Mouse (Mus musculus) heart, embryonic 12.5 days (tissue): ENCODE measurements around the gene Apol9b. TPM values are rescaled to one million over a fixed set of nuclear protein-coding genes. Genes with fewer than 3 reads are reported as not detected.

Experiments
- ATAC-seq: fragments of 200-750 bp; cut with Nextera tagmentation; 2 replicates; pipeline ENCODE4 v1.8.0; 2017; ENCODE audit warnings: moderate TSS enrichment, moderate library complexity; ENCODE audit not compliant: insufficient number of reproducible peaks, low FRiP score
- H3K27ac ChIP-seq: fragments of 300-500 bp; sonication (generic); 2 replicates; pipeline ENCODE4 v1.5.1; 2016; ENCODE audit warnings: mild to moderate bottlenecking, moderate library complexity; ENCODE audit not compliant: poor library complexity, severe bottlenecking
- H3K27me3 ChIP-seq: fragments of 300-500 bp; sonication (generic); replicated peaks from 2 replicates; pipeline ENCODE4 v1.6.1; 2016; ENCODE audit warnings: mild to moderate bottlenecking, moderate library complexity
- H3K36me3 ChIP-seq: fragments of 300-500 bp; sonication (generic); 2 replicates; pipeline ENCODE4 v1.6.1; 2016; ENCODE audit warnings: mild to moderate bottlenecking, moderate library complexity
- H3K4me1 ChIP-seq: fragments of 300-500 bp; sonication (generic); replicated peaks from 2 replicates; pipeline ENCODE4 v1.6.1; 2016; ENCODE audit warnings: mild to moderate bottlenecking
- H3K4me2 ChIP-seq: fragments of 300-500 bp; sonication (generic); 2 replicates; pipeline ENCODE4 v1.6.1; 2016; ENCODE audit warnings: mild to moderate bottlenecking, moderate library complexity
- H3K4me3 ChIP-seq: fragments of 300-500 bp; sonication (generic); 2 replicates; pipeline ENCODE4 v1.5.1; 2016; ENCODE audit warnings: mild to moderate bottlenecking
- H3K9ac ChIP-seq: fragments of 300-500 bp; sonication (generic); 2 replicates; pipeline ENCODE4 v1.6.1; 2016; ENCODE audit warnings: mild to moderate bottlenecking, moderate library complexity
- H3K9me3 ChIP-seq: fragments of 300-500 bp; sonication (generic); replicated peaks from 2 replicates; pipeline ENCODE4 v1.6.1; 2016; ENCODE audit warnings: mild to moderate bottlenecking, moderate library complexity
- WGBS: fragments of 180-500 bp; shearing (Covaris S2); methylation state at CpG from one replicate; pipeline ENCODE4 v1.1.7; 2016; 5-methylcytosine and 5-hydroxymethylcytosine counted together
- polyA plus RNA-seq: library from polyadenylated mRNA; unstranded; fragments of >200 nt; fragmentation: Nextera tagmentation; extraction: Ambion mirVana; gene quantifications from 2 replicates; pipeline ENCODE4 v1.2.1, GENCODE M21; 2016

Apol9b gene
- polyA plus RNA-seq, 1 experiment from 2014 or later, result 0.20 TPM

DNA sequence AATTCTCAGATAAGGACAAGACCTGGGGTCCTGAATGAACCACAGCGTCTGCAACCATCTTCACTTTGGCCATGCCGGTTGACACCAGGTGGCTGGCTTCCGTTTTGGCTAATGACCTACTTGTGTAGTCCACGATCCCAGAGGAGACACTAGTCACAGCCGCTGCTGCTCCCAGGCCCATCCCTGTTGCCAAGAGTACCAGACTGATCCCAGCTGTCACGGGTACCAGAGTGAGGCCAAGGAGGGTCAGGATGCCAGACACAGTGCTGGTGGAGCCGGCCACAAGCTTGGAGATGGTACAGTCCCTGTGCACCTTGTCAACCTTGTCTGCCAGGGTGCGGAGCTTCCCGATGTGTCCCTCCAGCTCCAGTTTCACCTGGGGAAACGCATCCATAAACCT lies 20.9 kb downstream of the Apol9b start:
- ATAC-seq, result no peak
- Histone ChIP-seq H3K9ac (no peak overlapping the region), H3K9me3 (no peaks in the 10 kb centered on the region), H3K4me2 (no peak overlapping the region), H3K4me3 (no peak overlapping the region), H3K27ac (no peak overlapping the region), H3K4me1 (peaks cover 13% of the 10 kb centered on the region), H3K27me3 (peaks cover 7% of the 10 kb centered on the region; the same call in 1 of the 2 replicates), H3K36me3 (no peaks in the 10 kb centered on the region)
- WGBS, result 86% methylated on average over 10 of the region's 10 CpGs

DNA sequence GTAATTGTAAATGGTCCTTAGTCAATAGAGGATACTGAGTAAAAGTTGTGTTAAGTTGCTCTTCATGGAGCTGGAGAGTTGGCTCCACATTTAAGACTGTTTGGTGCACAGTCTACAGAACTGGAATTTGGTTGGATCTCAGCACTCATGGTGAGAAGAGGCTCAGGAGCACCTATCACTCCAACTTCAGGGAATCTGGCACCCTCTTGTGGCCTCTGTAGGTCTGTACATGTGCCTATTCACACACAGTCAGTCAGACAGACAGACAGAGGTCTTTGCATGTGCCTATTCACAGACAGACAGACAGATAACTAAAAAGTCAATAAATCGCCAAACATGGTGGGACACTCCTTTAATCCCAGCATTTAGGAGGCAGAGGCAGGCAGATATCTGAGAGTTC lies 21.6 kb downstream of the Apol9b start:
- no peak overlapping the region for H3K4me3 ChIP-seq
- H3K4me1 ChIP-seq, result peaks cover 13% of the 10 kb centered on the region
- peaks cover 7% of the 10 kb centered on the region; the same call in 1 of the 2 replicates for H3K27me3 ChIP-seq
- H3K4me2 ChIP-seq, result no peak overlapping the region
- no peak for ATAC-seq
- no peaks in the 10 kb centered on the region for H3K9me3 ChIP-seq
- no peak overlapping the region for H3K27ac ChIP-seq
- H3K36me3 ChIP-seq, result no peaks in the 10 kb centered on the region
- H3K9ac ChIP-seq, result no peak overlapping the region
- WGBS, result 26% methylated on average over 1 of the region's 1 CpGs

DNA sequence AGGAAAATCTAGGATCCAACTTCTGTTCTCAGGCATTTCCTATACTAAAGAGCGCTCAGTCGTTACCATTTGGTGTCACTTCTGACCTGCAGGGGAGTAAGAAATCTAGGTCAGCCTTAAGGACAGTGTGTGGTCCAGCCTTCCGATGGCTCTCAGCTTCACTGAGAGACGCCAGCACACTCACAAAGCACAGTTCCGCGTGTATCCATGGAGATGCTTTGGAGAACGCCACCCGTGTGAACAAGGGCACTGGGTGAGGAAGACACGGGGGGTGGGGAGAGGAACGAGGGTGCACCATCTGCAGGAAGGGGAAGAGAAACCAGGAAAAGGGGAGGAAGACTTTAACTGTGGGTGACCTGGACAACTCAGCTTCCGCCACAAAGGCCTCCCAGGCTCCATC lies 23.6 kb downstream of the Apol9b start:
- H3K27ac ChIP-seq, result no peak overlapping the region
- H3K4me1 ChIP-seq, result peaks cover 17% of the 10 kb centered on the region
- no peak overlapping the region for H3K4me2 ChIP-seq
- no peaks in the 10 kb centered on the region for H3K36me3 ChIP-seq
- H3K9me3 ChIP-seq, result no peaks in the 10 kb centered on the region
- H3K27me3 ChIP-seq, result peaks cover 7% of the 10 kb centered on the region; the same call in 1 of the 2 replicates
- H3K4me3 ChIP-seq, result no peak overlapping the region
- no peak for ATAC-seq
- WGBS, result 56% methylated on average over 11 of the region's 11 CpGs
- no peak overlapping the region for H3K9ac ChIP-seq

DNA sequence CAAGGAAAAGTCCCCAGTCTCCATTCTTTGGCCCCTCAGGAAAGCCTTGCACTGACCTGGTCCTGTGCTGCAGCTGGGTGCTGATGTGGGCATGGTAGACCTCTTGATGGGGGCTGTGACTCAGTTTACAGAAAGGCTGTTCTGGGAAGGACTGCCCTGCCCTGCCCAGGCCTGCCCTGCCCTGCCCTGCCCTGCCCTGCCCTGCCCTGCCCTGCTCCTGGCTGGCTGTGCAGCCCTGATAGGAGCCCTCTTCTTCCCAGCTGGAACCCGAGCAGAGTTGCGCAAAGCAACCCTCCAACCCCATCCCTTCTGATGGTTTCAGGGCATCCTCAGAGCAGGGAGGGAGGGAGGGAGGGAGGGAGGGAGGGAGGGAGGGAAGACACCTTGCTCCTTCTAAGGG lies 26.3 kb downstream of the Apol9b start:
- ATAC-seq, result peak; percentile 71
- Histone ChIP-seq H3K9ac (no peak overlapping the region), H3K4me2 (no peak overlapping the region; the same call in 1 of the 2 replicates), H3K36me3 (peaks cover 12% of the 10 kb centered on the region), H3K27ac (no peak overlapping the region), H3K4me1 (peaks cover 10% of the 10 kb centered on the region; the same call in 1 of the 2 replicates), H3K4me3 (no peak overlapping the region), H3K27me3 (peaks cover 7% of the 10 kb centered on the region; the same call in 1 of the 2 replicates), H3K9me3 (no peaks in the 10 kb centered on the region)
- 36% methylated on average over 2 of the region's 2 CpGs for WGBS

DNA sequence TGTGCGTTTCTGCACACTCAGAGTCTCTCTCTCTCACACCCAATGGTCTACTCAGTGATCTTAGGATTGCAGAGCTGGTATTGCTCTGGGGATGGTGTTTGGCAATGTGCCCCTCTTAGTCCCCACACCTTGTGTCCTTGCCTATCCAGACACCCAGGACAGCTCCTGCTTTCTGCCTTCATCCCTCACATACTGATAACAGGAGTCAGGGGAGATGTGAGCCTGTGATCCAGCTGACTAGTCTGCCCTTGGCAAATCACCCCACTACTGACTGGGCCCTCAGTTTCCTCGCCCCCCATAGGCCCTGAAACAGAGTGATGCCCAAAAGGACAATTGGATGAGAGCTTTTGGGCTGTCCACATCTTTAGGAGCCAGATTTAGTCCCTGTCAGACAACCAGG lies 27.2 kb downstream of the Apol9b start:
- Histone ChIP-seq H3K4me1 (peaks cover 10% of the 10 kb centered on the region; the same call in 1 of the 2 replicates), H3K4me3 (no peak overlapping the region), H3K27me3 (peaks cover 7% of the 10 kb centered on the region; the same call in 1 of the 2 replicates), H3K36me3 (peaks cover 21% of the 10 kb centered on the region), H3K4me2 (no peak overlapping the region), H3K9me3 (no peaks in the 10 kb centered on the region), H3K27ac (no peak overlapping the region), H3K9ac (no peak overlapping the region)
- 64% methylated on average over 2 of the region's 2 CpGs for WGBS
- no peak for ATAC-seq

DNA sequence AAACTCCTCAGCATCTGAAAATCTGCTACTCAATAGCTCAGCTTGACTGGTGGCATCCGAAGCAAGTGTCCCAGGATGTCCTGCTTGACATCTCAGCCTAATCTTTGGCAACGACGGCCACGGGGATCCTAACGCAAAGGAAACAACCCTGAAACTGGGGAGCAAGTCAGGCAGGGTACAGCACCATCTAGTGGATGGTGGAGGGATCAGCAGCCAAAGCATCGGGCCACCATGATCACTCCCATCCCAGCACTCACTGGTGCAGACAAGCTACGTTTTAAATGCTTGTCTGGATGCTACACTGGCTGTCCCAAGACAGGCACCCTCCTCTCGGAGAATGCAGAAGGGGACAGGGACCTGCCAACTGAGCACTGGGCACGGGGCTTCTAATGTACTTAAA lies 28.0 kb downstream of the Apol9b start, which contains the start of gene Apol8:
Gene Apol8 (minus strand): TSS at position 156 of the 400 bp plus-strand sequence.
- Histone ChIP-seq H3K36me3 (peaks cover 29% of the 10 kb centered on the region), H3K4me3 (no peak within 1 kb of the TSS), H3K4me2 (no peak within 1 kb of the TSS), H3K9me3 (no peaks in the 10 kb centered on the region), H3K9ac (no peak within 1 kb of the TSS), H3K27me3 (peaks cover 7% of the 10 kb centered on the region; the same call in 1 of the 2 replicates), H3K27ac (no peak within 1 kb of the TSS), H3K4me1 (peaks cover 10% of the 10 kb centered on the region; the same call in 1 of the 2 replicates)
- WGBS, result 5% methylated on average over 9 of the region's 9 CpGs
- ATAC-seq, result no peak

DNA sequence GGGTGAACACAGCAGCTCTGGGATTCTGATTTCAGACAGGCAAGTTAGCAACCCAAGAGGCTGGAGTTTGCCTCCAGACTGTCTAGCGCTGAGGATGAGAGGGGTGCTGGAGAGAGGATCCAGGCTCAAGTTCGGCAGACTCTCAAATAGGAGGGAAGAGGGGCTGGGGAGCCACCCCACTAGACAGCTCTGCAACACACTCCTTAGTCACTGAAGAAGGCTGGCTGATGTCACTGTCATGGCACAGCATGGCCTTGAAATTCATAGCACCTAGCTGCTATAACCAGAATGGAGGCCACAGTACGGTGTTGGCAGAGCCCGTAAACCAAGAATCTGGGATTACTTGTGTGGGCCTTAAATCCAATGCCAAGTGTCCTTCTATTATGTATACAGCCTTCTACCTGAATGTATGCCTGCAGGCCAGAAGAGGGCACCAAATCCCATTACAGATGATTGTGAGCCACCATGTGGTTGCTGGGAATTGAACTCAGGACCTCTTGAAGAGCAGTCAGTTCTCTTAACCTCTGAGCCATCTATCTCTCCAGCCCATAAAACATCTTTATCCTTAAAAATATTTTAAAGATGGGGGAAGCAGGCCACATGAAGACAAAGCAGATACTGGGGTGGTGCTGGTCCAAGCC lies 28.9 kb downstream of the Apol9b start:
- H3K27ac ChIP-seq, result no peak overlapping the region
- peaks cover 10% of the 10 kb centered on the region; the same call in 1 of the 2 replicates for H3K4me1 ChIP-seq
- no peak for ATAC-seq
- no peaks in the 10 kb centered on the region for H3K9me3 ChIP-seq
- H3K4me2 ChIP-seq, result no peak overlapping the region
- WGBS, result 71% methylated on average over 4 of the region's 4 CpGs
- H3K27me3 ChIP-seq, result peaks cover 7% of the 10 kb centered on the region; the same call in 1 of the 2 replicates
- H3K9ac ChIP-seq, result no peak overlapping the region
- H3K36me3 ChIP-seq, result peaks cover 38% of the 10 kb centered on the region
- no peak overlapping the region for H3K4me3 ChIP-seq

DNA sequence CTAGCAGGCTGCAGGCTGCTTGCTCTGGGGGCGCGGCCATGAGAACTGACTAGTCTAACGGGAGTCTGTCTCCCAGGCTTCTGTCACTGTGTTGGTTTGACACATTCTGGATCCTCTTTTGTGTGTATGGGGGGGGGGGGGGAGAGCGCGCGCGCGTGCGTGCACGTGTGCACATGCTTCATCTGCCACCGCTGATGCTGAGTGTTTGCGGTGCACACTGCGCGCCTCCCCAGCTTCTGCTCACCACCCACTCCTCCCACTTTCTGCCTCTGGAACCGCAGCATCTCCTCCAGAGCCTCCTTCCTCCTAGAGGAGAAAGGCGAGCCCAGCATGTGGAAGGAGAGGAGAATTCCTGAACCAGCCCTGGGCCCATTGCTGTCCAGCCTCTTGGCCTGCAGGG lies 31.2 kb downstream of the Apol9b start:
- WGBS, result 93% methylated on average over 16 of the region's 16 CpGs
- Histone ChIP-seq H3K27ac (no peak overlapping the region), H3K9ac (no peak overlapping the region), H3K9me3 (no peaks in the 10 kb centered on the region), H3K4me1 (0 out of 2 replicates have a peak, but pooled peaks cover 4% of the 10 kb centered on the region), H3K27me3 (no peaks in the 10 kb centered on the region), H3K4me2 (no peak overlapping the region), H3K4me3 (no peak overlapping the region), H3K36me3 (peaks cover 61% of the 10 kb centered on the region)
- no peak for ATAC-seq

DNA sequence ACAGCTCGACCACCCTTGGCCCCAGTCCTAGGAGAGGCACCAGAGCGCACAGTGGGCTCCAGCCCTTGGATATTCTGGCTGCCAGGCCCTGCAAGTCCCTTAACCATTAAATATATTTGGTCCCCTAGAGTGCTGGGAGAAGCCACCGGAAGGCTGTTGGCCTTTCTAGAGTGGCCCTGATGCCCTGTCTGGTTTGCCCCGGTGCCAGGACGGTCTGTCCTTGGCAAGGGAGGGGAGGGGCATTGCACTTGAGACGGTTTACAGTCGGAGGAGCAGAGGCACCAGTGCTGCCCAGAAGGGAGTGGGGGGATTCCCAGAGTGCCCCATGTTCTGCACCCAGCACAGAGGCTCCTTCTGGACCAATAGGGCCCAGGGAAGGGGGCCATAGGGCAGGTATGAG lies 32.2 kb downstream of the Apol9b start:
- ATAC-seq, result no peak
- no peak overlapping the region for H3K4me2 ChIP-seq
- no peak overlapping the region for H3K4me3 ChIP-seq
- no peaks in the 10 kb centered on the region for H3K9me3 ChIP-seq
- no peak overlapping the region for H3K9ac ChIP-seq
- H3K4me1 ChIP-seq, result 0 out of 2 replicates have a peak, but pooled peaks cover 4% of the 10 kb centered on the region
- H3K27ac ChIP-seq, result no peak overlapping the region
- WGBS, result 96% methylated on average over 7 of the region's 7 CpGs
- H3K27me3 ChIP-seq, result no peaks in the 10 kb centered on the region
- peaks cover 72% of the 10 kb centered on the region for H3K36me3 ChIP-seq

DNA sequence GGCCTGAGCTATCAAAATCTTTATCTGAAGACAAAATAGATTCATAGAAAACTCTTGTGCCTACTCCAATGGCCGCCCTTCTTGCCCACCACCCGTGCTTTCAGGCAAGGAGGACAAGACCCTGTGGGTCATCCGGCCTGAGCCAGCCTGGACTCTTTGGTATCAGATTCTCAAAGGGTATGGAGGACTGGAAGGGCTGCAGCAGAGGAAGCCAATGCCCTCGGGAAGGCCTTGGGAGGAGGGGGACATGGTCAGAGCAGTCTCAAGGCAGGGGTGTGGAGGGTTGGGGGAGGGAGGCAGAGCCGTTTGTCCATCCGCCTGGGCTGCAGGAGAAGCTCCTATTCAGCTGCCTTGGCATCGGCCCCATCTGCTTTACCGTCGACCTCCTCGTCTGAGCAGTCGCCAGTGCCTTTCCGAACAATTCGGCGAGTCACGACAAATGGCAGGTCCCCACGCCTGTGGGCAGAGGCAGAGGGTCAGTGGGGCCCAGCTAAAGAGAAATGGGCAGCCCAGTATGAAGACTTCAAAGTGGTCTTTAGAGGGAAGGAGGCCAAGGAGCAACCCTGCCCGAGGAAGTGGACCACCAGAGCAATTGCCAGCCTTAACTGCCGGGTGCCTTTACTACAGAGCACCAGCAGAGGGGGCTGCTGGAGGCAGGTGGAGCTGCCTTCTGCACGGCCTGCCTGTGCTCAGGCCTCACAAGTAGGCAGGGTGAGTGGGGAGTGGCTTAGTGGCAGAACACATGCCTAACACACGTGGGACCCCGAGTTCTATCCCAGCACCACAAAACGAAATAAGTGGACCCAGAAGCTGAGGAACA lies 32.9 kb downstream of the Apol9b start:
- Histone ChIP-seq H3K9me3 (no peaks in the 10 kb centered on the region), H3K9ac (no peak overlapping the region), H3K4me3 (no peak overlapping the region), H3K36me3 (peaks cover 78% of the 10 kb centered on the region), H3K4me2 (no peak overlapping the region), H3K27ac (no peak overlapping the region), H3K27me3 (no peaks in the 10 kb centered on the region), H3K4me1 (0 out of 2 replicates have a peak, but pooled peaks cover 4% of the 10 kb centered on the region)
- 79% methylated on average over 22 of the region's 22 CpGs for WGBS
- ATAC-seq, result no peak; the same call in 1 of the 2 replicates

DNA sequence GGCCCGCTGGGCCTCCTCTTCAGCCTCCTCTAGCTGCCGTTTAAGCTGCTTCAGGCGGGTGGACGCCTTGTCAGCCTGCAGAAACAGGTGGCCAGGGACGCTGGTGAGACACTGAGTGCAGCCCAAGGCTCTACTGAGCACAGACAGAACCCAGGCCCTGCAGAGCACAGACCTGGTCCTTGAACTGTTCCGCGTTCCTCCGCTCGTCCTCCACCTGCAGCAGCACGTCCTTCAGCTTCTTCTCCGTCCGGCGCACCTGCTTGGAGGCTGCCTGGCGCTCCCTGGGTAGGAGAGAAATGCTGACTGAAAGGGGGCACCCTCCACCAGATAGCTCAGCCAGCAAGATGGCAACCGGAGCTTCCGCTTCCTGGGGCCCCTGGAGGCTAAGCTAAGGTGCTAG lies 34.2 kb downstream of the Apol9b start:
- Histone ChIP-seq H3K36me3 (peaks cover 91% of the 10 kb centered on the region), H3K9me3 (no peaks in the 10 kb centered on the region), H3K27me3 (no peaks in the 10 kb centered on the region), H3K9ac (no peak overlapping the region), H3K4me3 (no peak overlapping the region), H3K4me2 (no peak overlapping the region), H3K4me1 (no peaks in the 10 kb centered on the region), H3K27ac (no peak overlapping the region)
- no peak for ATAC-seq
- WGBS, result 91% methylated on average over 16 of the region's 16 CpGs
